ENCODE assay signal across 9 mouse cellular contexts in the genomic region with DNA sequence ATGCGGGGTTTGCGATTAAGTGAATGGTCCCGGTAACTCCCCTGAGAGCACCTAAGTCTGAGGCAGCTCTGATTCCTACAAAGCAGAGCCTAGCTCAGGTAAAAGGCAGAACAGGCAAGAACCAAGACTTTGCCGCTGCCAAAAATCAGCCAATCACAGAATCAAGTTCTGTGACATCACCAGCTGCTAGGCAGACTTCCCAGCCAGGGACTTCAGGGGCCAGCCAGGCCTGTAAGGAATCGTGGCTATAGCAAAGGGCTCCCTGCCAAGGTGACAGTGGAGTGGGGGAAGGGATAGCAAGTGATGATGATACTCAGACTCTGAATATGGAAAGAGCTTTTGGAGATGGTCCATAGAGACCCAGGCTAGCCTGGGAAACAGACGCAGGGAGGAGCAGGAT. TPM values are rescaled to one million over a fixed set of nuclear protein-coding genes. Genes with fewer than 3 reads are reported as not detected.
DNase-seq lines count a peak whose midpoint lies in the region; TF ChIP-seq lines count a peak whose summit lies in the region.
"Had no signal": no experiment of that assay in that cellular context is flagged by ENCODE, and none has a peak within 500 bp of the region (broad histone marks: within the 10 kb centered on the region; RNA-seq: fewer than 3 reads in every experiment).

No protein-coding gene starts in this region.

- intact Hi-C loops in left cerebral cortex, adult 2 months (cut with DNase I): no loop called here

- peak overlapping the region; percentile 9; the same call in 1 of the 2 replicates for H3K4me3 ChIP-seq in left cerebral cortex, adult 2 months

- no peak overlapping the region for H3K27ac ChIP-seq in left cerebral cortex, adult 2 months
- H3K27ac ChIP-seq: macrophage had no signal

- peak; percentile 86 for DNase-seq in ZHBTc4 (ENCODE audit: low read depth, low spot score)
- peak; percentile 89 for DNase-seq in embryo, embryonic 10 days (ENCODE audit: low spot score)
- DNase-seq in gastrocnemius, postnatal 25 days: peak; percentile 82
- peak; percentile 91 for DNase-seq in induced T-regulatory cell, adult 2 months (ENCODE audit: low read depth)
- DNase-seq in left cerebral cortex, adult 2 months (ENCODE audit: extremely low spot score in 1 of 2, low spot score in 2 of 2): peak; percentile 86 to 95
- DNase-seq in lung, postnatal 36 days: peak; percentile 94
- peak; percentile 84 for DNase-seq in retina, postnatal 1 day
- DNase-seq in thymus, postnatal 36 days: peak; percentile 77 to 84

- no peak for TF ChIP-seq CTCF in left cerebral cortex, adult 2 months (IDR thresholded peaks at IDR 0.05)

RNA-seq across cellular contexts. Expression of gene Tpm2, which starts 3.6 kb away (rescaled TPM):
- over 10,000 TPM in 1 of 2 experiments, 1,000 to 10,000 TPM in 1; 8,936 to 14,319 TPM for total RNA-seq in gastrocnemius, postnatal 25 days (2021)
- total RNA-seq in left cerebral cortex, adult 2 months (2021): 1 to 10 TPM; 7.0 to 8.8 TPM

RNA-seq across cellular contexts. Expression of gene Car9, which starts 13.2 kb away (rescaled TPM):
- total RNA-seq in gastrocnemius, postnatal 25 days (2021): 1 to 10 TPM; 2.2 to 2.7 TPM
- not detected for total RNA-seq in left cerebral cortex, adult 2 months (2021)

RNA-seq across cellular contexts. Expression of gene Arhgef39, which starts 20.5 kb away (rescaled TPM):
- total RNA-seq in gastrocnemius, postnatal 25 days (2021): under 1 TPM in 1 of 2 experiments, not detected in 1; 0.69 TPM
- total RNA-seq in left cerebral cortex, adult 2 months (2021): 1 to 10 TPM in 1 of 2 experiments, under 1 TPM in 1; 0.41 to 1.7 TPM

RNA-seq across cellular contexts. Expression of gene Ccdc107, which starts 27.3 kb away (rescaled TPM):
- total RNA-seq in gastrocnemius, postnatal 25 days (2021): 10 to 100 TPM; 21.9 to 26.8 TPM
- 10 to 100 TPM; 28.1 to 31.8 TPM for total RNA-seq in left cerebral cortex, adult 2 months (2021)

RNA-seq across cellular contexts. Expression of gene Sit1, which starts 36.4 kb away (rescaled TPM):
- total RNA-seq in gastrocnemius, postnatal 25 days (2021): not detected
- not detected for total RNA-seq in left cerebral cortex, adult 2 months (2021)

Comparison
In these comparisons a context has a peak if more than half of its experiments do, and no peak if none do; other contexts are left out.
1. RNA of gene Tpm2, which starts 3.6 kb away (total RNA-seq): 8,936 to 14,319 TPM in gastrocnemius, postnatal 25 days; 7.0 to 8.8 TPM in left cerebral cortex, adult 2 months; every median in the first group is over 100 times any median in the second.
2. Peak in every context shown above with its lines, with median percentiles within 50 percentile points of each other: DNase-seq.